Mouse (Mus musculus): ENCODE measurements around the gene Gng7.
"Not testable (repeated sequence)": the region's sequence is repeated elsewhere in the genome, so short reads cannot be mapped to it uniquely, and the experiment has no call there.

Gng7 gene

GRCm38 (mm10) chr10:81014393-81015384, at the start of gene Gng7:
Gene Gng7, minus strand, starts transcription at chr10:81014945.
- DNase-seq: peak; percentile 97

DNA sequence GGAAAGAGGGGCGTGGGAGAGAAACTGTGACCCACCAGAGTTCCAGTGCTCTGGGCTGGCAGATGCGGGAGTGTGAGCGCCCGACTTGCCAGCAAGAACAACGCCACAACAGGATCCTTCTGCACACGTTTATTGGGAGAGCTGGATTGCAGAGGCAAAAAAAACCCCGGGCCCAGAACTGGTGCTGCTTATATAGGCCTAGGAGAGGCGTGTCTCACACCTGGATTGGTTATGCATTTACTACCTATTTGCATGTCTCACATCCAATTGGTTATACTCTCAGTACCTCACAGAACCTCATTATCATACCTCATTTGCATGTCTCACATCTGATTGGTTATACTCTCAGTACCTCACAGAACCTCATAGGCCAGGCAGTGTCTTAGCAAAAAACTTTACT, 49.8 kb upstream of the Gng7 start:
- not testable (repeated sequence) for DNase-seq

- DNase-seq: no peak
Measured at GRCm38 (mm10) chr10:81062710-81063109, 48.0 kb upstream of the Gng7 start.

DNA sequence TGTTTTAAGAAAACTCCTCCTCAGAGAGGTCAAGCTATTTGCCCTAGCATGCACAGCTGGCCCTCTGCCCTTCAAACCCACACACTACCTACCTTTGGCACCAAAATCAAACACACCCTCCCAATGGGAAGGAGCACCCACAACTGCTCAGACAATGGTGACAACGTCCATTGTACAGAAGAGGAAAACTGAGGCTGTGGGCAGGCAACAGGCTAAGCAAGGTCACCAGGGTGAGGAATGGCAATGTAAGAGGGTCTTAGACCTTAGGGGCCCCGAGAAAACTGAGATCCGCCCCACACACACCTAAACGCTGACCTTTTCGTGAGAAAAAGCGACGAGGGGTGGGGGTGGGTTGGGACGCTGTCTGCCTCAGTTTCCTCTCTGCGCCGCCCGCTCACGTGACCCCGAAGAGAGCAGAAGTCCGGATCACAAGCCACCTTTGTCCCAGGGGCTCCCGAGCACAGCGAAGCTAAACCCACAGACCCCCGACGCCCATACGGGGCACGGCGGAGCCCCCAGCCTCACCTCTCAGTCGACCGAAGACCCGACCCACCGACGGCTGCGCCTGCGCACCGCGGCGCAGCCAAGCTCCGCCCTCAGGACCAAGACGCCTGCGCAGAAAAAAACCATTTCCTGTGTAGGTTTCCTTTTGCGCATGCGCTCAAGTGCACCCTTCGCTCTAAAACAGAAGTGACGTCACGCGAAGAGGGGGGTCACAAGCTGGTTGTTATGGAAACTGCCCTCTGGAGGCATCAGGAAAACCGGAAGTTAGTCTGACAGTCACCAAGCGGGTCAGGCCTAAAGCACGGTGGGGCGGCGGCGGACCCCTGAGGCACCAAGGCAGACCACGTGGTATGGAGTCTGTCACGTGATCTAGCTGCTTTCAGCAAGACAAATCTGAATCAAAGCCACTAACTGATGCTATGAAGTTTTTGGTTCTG, 45.1 kb upstream of the Gng7 start, which contains the start of gene Sgta:
TSS of gene Sgta (minus strand) at position 579 of the 941 bp plus-strand sequence.
- peak; percentile 99 for DNase-seq

- no peak for DNase-seq
Measured at GRCm38 (mm10) chr10:81058896-81059295, 44.2 kb upstream of the Gng7 start.

DNA sequence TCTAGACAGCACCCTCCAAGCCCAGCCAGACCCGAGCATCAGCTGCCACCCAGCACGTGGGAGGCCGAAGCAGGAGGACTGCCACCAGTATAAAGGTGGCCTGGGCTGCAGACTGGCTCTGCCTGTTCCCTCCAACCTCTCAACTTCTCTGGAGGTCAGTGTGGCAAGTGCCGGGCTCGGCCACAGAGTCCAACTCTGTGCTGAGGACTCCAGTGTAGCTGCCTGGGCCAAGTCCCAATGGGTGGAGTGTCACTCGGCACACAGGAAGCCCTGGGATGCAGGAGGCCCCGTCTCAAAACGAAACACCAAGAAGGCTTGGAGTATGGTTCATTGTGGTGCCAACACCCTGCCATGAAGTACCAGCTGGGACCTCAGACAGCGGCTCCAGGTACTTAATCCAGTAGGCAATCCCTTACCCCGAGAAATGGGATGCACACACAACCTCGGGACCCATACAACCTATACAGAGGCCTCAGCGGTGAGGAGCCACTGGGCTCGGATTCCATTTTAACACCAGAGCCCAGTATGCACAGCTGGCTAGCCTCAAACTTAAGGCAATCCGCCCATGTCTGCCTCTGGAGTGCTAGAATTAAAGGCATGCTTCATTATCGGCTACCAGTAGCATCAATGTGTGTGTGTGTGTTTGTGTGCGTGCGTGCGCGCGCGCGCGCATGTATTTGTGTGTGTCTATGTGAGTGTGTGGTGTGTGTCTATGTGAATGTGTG, 42.8 kb upstream of the Gng7 start:
- no peak for DNase-seq

DNA sequence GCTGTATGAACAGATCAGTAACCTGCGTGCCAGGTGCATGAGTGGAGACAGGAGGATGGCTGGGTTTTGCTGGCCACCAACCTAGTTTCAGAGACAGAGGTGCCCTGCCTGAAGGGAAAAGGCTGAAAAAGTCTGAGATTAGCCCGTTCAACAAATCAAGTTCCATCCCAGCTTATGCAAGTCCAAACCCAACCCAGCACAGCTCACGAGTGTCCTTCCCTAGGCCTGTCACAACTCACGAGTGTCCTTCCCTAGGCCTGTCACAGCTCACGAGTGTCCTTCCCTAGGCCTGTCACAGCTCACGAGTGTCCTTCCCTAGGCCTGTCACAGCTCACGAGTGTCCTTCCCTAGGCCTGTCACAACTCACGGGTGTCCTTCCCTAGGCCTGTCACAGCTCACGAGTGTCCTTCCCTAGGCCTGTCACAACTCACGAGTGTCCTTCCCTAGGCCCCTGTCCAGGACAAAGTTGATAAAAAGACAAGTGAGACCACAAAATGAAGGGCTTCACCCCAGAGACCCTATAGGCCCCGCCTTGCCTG, 41.1 kb upstream of the Gng7 start:
- DNase-seq: not testable (repeated sequence)

- no peak for DNase-seq
Measured at GRCm38 (mm10) chr10:81055169-81055568, 40.4 kb upstream of the Gng7 start.

- no peak for DNase-seq
Measured at GRCm38 (mm10) chr10:81052577-81052976, 37.8 kb upstream of the Gng7 start.

- no peak for DNase-seq
Measured at GRCm38 (mm10) chr10:81051133-81051532, 36.4 kb upstream of the Gng7 start.

- no peak for DNase-seq
Measured at GRCm38 (mm10) chr10:81050645-81051044, 35.9 kb upstream of the Gng7 start.

- DNase-seq: not testable (repeated sequence)
Measured at GRCm38 (mm10) chr10:81045246-81045645, 30.5 kb upstream of the Gng7 start.

- peak; percentile 76 for DNase-seq
Measured at GRCm38 (mm10) chr10:81041458-81042175, 26.9 kb upstream of the Gng7 start.

- DNase-seq: peak; percentile 100
Measured at GRCm38 (mm10) chr10:81036988-81037580, 22.3 kb upstream of the Gng7 start, which contains the start of gene Slc39a3. Gene Slc39a3, minus strand, starts transcription at chr10:81037426.

- no peak for DNase-seq
Measured at GRCm38 (mm10) chr10:81036251-81036650, 21.5 kb upstream of the Gng7 start.

DNA sequence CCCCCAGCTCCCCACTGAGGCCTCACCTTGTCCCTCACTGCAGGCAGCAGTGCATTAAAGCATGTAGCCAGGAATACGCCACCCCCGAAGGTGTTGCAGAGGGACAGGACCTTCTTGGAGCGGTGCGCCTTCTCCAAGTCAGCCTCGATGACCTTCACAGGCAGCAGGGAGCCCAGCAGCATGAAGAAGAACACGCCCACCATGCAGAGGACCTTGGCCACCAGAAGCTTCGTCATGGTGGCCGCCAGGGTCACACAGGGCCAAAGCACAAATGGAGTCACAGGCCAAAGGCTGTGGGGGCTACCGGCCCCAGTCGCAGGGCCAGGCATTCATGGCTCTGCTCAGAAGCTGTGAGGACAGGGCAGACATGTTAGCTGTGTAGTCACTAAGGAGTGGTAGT, 18.8 kb upstream of the Gng7 start:
- DNase-seq: no peak

DNA sequence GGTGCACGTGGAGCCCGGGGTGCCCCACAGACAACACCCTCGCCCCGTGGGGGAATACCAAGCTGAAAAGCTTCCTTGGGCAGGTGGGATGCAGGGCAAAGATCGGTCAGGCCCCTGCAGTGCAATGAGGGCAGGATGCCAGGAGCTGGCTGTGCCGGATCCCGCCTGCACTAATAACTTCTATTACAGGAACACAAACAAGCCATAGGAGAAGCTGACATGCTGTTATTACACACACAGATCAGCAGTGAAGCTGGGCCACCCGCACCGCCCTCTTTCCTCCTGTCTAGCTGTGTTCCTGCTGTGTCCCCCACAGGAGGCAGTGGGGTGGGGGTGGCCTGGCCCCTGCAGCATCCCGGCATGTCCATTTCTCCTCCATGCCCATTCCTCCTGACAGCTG, 14.3 kb upstream of the Gng7 start:
- no peak for DNase-seq

DNA sequence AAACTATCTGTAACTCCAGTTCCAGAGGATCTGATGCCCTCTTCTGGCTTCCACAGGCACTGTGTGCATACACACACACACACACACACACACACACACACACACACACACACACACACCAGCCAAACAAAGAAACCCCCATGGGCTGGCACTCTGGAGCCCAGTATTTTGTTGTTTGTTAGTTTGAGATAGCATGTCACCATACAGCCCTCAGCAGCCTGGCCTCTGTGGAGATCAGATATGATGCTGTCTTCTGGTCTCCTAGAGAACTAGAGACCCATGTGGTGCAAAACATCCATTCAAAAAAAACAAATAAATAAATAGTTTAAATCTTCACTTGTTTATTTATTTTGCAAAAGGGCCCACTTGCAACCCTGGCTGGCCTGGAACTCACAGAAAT, 13.5 kb upstream of the Gng7 start:
- no peak for DNase-seq

GRCm38 (mm10) chr10:81027331-81027730, 12.6 kb upstream of the Gng7 start:
- DNase-seq: no peak

GRCm38 (mm10) chr10:81026857-81027256, 12.1 kb upstream of the Gng7 start:
- DNase-seq: no peak

DNA sequence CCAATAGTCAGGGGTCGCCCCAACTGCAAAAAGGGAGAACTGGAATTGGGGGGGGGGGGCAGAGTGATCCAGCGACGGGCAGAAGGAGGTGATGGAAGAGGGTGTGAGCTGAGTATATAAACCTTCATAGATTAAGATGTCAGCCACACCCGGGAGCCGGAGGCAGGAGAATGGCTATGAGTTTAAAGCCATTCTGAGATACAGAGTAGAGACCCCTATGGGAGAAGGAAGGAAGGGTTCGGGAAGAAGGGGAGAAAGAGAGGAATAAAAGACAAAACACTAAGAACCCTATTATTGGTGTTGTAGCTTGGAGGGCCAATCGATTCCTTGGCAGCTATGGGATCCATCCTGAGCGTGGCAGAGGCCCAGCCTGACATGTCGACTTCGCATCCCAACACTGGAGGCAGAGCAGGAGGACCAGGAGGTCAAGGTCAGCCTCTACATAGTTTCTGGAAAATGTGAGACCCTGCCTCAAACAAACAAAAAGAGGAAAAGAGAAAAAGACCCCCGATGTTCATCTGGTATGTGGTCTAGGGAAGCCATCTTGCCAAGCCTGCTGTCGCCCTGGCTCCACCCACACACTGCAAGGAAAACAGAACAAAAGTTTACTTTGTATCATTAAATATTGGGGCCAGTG, 11.0 kb upstream of the Gng7 start, which contains the start of gene Diras1:
TSS of gene Diras1 (minus strand) at position 24 of the 637 bp plus-strand sequence.
- no peak for DNase-seq
